Mouse (Mus musculus) bone marrow, adult 2 months (tissue): ENCODE results near the gene Slc8b1. TPM values are rescaled to one million over a fixed set of nuclear protein-coding genes. Genes with fewer than 3 reads are reported as not detected.

Experiments
- H3K27ac ChIP-seq: fragments of 200-500 bp; 2 replicates; pipeline ENCODE4 v1.5.1; 2012; ENCODE audit warnings: low read depth, mild to moderate bottlenecking, control low read depth, inconsistent platforms, low read length; ENCODE audit not compliant: control insufficient read depth, poor library complexity, insufficient read depth
- H3K4me1 ChIP-seq: fragments of 200-500 bp; 2 replicates; pipeline ENCODE4 v1.6.1; 2011; ENCODE audit warnings: low read length; ENCODE audit not compliant: control insufficient read depth, insufficient read depth
- H3K4me3 ChIP-seq: fragments of 200-500 bp; replicated peaks from 2 replicates; pipeline ENCODE3; 2011; ENCODE audit warnings: mild to moderate bottlenecking, low read depth, low read length, control low read depth; ENCODE audit not compliant: control insufficient read depth
- CTCF ChIP-seq: fragments of 200-500 bp; IDR thresholded peaks from 2 replicates; pipeline ENCODE4 v1.5.1; 2011; ENCODE audit warnings: low read length, control low read depth; ENCODE audit not compliant: control insufficient read depth, insufficient read depth
- POLR2A ChIP-seq: fragments of 200-500 bp; IDR thresholded peaks from 2 replicates; pipeline ENCODE4 v1.6.1; 2011; ENCODE audit warnings: low read depth, mild to moderate bottlenecking, control low read depth, low read length, borderline replicate concordance; ENCODE audit not compliant: control insufficient read depth
- WGBS: fragments of 180-500 bp; shearing (Covaris S2); methylation state at CpG from one replicate; pipeline ENCODE4 v1.1.7; 2018; 5-methylcytosine and 5-hydroxymethylcytosine counted together
- polyA plus RNA-seq: library from polyadenylated mRNA; stranded (reverse); fragments of >200 nt; gene quantifications from 2 replicates; pipeline ENCODE4 v1.2.4, GENCODE M21; 2011; ENCODE audit warnings: low replicate concordance; ENCODE audit not compliant: missing spikeins, insufficient read depth, insufficient read length

The Slc8b1 gene
- polyA plus RNA-seq, 1 experiment = 45.1 TPM

DNA sequence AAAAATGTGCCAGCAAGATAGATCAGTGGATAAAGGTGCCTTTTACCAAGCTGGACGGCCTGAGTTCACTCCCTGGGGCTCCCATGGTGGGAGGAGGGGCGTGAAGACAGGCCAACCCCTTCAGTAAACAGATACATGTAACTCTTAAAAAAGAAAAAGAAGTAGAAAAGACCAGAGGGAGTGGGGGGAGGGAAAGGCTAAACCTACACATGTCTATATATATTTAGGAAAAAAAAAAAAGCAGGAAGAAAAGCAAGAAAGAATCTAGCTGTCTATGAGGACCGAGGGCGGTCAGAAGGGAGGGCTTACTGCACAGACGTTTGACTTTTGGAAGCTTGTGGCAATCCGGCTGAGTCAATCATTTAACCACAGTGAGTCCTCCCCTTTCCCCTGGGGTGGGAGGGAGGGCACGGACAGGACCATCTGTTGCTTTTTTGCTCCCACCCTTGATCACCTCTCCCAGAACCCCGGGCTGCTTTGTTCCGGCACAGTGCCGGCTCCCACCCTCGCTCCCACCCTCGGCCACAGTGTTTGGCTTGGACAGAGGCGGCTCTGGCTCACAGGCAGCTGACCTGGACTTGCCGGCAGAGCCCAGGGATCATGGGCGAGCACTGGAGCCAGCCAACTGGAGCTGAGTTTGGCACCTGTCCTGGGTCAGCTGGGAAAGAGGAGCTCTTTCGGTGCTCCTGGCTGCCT is 49.8 kb downstream of the Slc8b1 start:
- H3K4me3 ChIP-seq = peak overlapping the region; percentile 28
- 7% methylated on average over 16 of the region's 16 CpGs for WGBS
- peaks cover 3% of the 10 kb centered on the region; the same call in 1 of the 2 replicates for H3K4me1 ChIP-seq
- peak overlapping the region; percentile 75 for H3K27ac ChIP-seq
- TF ChIP-seq POLR2A (no peak), CTCF (no peak)

DNA sequence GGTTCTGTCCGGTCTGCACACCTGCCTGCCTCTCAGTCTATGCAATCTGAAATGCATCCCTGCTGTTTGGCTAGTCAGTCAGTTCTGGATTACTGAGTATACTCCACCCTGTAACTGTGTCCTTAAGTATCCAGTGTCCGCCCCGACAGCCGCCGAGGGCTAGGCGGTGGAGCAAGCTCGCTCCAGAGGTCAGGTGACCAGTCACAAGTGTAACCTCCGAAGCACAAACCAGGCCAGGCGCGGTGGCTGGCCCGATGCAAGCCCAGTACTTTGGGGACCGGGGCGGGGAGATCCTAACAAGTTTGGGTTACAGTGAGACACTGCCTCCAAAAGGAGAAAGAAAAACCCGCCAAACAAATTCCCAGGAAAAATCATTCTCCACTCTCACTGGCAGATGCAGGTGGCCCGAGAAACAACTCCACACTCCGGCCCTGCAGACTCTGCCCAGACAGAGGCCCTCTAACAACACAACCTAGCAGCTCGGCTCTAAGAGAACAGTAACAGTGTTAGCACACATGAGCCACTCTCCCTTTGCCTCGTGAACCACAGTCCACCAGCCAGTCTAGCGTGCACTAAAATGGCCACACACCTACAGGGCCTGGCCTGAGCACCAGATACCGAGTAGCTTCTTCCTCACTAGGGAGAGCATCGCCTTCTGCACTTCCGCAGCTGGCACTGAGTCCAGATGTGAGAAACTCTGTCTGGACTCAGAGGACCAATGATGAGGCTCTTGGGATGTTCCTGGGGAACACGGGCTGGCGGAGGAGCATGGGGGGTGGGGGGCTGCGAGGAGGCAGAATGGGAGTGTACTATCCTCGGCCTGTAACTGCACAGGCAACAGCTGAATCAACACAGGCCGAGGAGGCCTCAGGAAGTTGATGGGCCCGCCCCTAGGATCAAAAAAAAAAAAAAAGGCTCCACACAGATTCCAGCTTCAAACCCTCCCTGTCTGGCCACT is 52.3 kb downstream of the Slc8b1 start:
- no peak overlapping the region for H3K4me3 ChIP-seq
- H3K27ac ChIP-seq = no peak overlapping the region
- H3K4me1 ChIP-seq = peaks cover 1% of the 10 kb centered on the region; the same call in 1 of the 2 replicates
- TF ChIP-seq CTCF (no peak), POLR2A (no peak)
- 62% methylated on average over 28 of the region's 28 CpGs for WGBS

DNA sequence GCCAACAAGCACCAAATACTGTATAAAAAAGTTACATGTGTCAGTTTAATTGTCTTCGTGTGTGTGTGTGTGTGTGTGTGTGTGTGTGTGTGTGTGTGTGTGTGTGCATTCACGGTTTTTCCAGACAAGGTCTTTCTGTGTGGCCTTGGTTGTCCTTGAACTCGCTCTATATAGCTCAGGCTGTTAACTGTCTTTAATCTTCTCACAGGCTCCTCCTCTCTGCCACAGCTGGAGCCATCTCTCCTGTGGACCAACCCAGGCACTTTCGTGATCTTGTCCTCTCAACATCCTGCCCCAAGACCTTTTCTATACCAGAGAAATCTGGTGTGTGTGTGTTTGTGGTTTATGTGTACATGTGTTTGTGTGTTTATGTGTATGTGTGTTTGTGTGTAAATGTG is 52.9 kb downstream of the Slc8b1 start:
- no peak overlapping the region for H3K4me3 ChIP-seq
- TF ChIP-seq CTCF = no peak
- no peak for TF ChIP-seq POLR2A
- H3K27ac ChIP-seq = no peak overlapping the region
- peaks cover 1% of the 10 kb centered on the region; the same call in 1 of the 2 replicates for H3K4me1 ChIP-seq
- 46% methylated on average over 4 of the region's 4 CpGs for WGBS

DNA sequence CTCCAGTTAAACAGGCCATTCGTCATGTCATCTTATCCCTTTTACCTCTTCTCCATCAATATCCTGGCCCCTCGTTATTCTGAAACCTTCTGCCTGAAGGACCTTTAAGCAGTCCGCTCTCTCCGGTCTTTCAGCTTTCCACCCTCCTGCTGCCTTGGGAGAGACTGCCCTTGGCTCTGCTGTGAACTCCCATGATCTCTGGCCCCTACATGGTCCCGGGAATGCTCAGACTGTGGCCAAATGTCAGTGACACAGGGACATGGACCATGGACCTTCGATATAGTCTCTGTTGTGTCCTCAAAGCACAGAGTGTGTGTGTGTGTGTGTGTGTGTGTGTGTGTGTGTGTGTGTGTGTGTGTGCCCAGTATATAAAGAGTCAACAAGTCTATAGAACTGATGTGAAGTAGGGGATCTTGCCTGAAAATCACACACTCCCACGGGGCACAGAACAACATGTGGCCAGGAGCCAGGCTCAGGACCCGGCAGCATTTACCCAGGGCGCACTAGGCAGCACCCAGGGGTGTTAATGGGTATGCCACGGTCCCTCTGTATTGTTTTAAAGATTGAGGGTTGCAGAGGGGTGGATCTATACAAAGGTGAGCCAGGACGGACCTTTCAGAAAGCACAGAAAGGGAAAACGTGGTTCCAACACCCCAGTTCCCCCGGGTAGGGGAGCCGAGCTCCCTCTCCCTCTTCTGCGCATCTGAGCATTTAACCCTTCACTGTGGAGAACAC is 54.4 kb downstream of the Slc8b1 start:
- H3K4me1 ChIP-seq = peaks cover 1% of the 10 kb centered on the region; the same call in 1 of the 2 replicates
- TF ChIP-seq POLR2A (no peak), CTCF (no peak)
- WGBS = 84% methylated on average over 15 of the region's 15 CpGs
- H3K27ac ChIP-seq = no peak overlapping the region
- H3K4me3 ChIP-seq = no peak overlapping the region

DNA sequence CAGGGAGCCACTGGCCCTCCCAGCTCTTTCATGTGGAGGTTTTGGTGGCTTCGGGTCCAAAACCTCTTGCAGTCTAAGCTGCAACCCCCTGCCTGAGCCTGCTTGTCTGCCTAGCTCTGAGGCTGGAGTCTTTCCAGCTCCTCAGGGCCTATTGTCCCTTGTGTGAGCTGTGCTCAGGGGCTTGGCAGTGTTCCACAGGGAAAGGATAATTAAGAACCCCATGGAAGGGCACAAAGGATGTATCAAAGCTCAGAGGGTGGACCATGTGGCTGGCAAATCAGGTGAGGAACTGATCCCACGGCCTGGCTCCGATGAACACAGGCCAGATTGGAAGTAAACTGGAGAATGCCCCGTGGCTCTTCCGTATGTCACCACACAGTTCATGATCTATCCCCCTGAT is 55.1 kb downstream of the Slc8b1 start:
- no peak overlapping the region for H3K27ac ChIP-seq
- TF ChIP-seq POLR2A = no peak
- no peak for TF ChIP-seq CTCF
- no peak overlapping the region for H3K4me3 ChIP-seq
- WGBS = 85% methylated on average over 5 of the region's 5 CpGs
- peaks cover 3% of the 10 kb centered on the region for H3K4me1 ChIP-seq

DNA sequence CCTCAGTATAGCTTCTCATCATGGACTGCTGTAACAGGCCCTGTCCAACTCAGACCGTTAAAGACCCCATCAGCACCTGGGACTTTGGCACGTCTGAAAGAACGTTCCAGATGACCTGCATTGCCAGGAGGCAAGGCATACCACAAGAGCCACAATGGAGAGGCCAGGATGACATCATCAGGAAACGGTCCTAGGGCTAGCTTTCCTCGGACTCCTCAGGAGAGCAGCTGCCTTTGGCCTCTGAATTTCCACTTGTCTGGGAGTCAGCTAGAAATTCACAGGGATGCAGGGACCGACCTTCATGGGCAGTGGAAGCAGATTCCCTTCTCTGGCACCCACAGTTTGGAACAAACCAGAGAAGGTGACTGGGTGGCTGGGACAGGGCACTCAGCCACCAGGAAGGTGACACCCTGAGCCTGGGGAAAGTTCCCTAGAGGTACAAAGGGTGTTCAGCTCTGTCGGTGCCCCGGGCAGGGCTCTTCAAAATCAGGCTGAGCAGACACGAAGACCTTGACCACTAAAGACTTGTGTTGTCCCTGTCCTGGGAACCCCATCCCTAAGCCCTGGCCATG is 55.8 kb downstream of the Slc8b1 start:
- WGBS = 77% methylated on average over 9 of the region's 9 CpGs
- no peak overlapping the region for H3K27ac ChIP-seq
- peaks cover 3% of the 10 kb centered on the region for H3K4me1 ChIP-seq
- no peak overlapping the region for H3K4me3 ChIP-seq
- TF ChIP-seq CTCF = no peak
- TF ChIP-seq POLR2A = no peak

DNA sequence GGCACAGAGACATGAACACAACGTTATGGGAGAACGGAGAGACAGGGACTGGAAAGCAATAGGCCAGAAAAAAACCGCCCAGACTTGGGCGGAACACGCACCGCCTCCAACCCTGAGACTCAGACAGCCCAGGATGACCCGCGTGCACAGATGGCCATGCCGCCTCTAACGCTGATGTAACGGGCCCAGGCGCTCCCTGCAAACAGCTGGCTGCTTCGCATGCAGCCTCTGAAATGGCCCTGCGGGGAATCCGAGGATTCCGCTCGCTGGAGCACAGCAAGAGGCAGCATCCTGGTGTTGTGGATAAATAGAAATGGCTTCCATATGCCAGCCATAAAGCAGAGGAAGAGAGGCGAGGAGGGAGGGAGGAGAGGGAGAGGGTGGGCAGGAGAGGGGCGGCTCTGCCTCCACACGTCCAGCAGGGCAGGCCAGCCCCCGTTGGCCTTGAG is 56.3 kb downstream of the Slc8b1 start:
- no peak for TF ChIP-seq POLR2A
- TF ChIP-seq CTCF = no peak
- WGBS = 92% methylated on average over 21 of the region's 21 CpGs

DNA sequence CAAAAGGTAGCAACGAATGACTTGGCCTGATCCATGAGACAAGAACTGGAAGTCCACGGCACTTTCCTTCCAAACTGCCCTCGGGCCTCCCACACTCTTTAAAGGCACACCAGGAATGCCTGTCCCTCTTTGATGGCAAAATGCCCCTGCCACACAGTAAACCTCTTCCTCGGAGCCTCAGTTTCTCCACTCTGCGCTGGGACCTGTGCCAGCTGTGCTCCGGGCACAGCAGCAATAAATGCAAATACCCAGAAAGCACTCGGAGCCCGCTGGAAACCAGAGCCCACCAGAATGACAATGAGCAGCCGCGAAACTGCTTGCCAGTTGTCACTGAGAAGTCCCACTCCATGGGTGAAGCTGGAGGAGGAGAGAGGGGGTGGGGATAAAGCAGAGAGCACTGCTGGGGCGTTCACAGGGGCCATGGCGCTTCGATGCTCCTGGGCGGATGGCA is 56.8 kb downstream of the Slc8b1 start:
- 93% methylated on average over 14 of the region's 14 CpGs for WGBS
- Histone ChIP-seq H3K4me1 (peaks cover 2% of the 10 kb centered on the region), H3K27ac (no peak overlapping the region), H3K4me3 (no peak overlapping the region)
- TF ChIP-seq CTCF = no peak
- no peak for TF ChIP-seq POLR2A

More for the DNA sequence above, 56.3 kb downstream of the Slc8b1 start:
- Histone ChIP-seq H3K27ac (no peak overlapping the region), H3K4me3 (no peak overlapping the region), H3K4me1 (peaks cover 2% of the 10 kb centered on the region)
